Mouse (Mus musculus): Measurements from ENCODE around the gene Srp9. TPM values are rescaled to one million over a fixed set of nuclear protein-coding genes. Genes with fewer than 3 reads are reported as not detected.

Gene Srp9
- polyA plus RNA-seq (2016; fragmentation: Nextera tagmentation; extraction: Ambion mirVana) = 157 and 159 TPM in 2 replicates

DNA sequence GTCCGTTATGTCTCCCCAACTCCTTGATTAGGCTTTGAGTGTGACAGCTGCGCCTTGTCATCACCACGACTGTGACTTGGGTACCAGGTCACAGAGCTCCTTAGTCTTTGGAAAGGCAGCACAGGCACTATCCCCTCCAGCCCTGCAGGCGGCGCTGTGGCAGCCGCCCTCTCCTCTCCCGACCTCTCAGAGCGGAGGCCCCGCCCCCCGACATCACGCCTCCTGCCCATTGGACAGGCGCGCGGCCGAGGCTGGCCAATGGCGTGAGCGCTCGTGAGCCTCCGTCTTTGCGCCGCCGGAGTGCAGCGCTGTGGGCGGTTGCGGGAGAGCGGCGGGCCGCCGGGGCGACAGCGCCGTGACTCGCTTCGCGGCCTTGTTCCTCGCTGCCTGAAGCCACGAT lies at the start of gene Srp9:
Gene Srp9, plus strand, starts transcription at position 232 of the 400 bp plus-strand sequence.
- no peaks in the 10 kb centered on the region for H3K27me3 ChIP-seq (ENCODE audit: poor library complexity, severe bottlenecking)
- peak within 1 kb of the TSS; percentile 79 for H3K4me3 ChIP-seq
- WGBS = under 1% methylated on average over 37 of the region's 37 CpGs
- DNase-seq (ENCODE audit: extremely low spot score, low spot score) = peak; percentile 94
- H3K36me3 ChIP-seq (replicated peaks) = peaks cover 20% of the 10 kb centered on the region
- H3K4me1 ChIP-seq = peaks cover 17% of the 10 kb centered on the region
- no peaks in the 10 kb centered on the region for H3K9me3 ChIP-seq
- peak within 1 kb of the TSS; percentile 88 for H3K27ac ChIP-seq

DNA sequence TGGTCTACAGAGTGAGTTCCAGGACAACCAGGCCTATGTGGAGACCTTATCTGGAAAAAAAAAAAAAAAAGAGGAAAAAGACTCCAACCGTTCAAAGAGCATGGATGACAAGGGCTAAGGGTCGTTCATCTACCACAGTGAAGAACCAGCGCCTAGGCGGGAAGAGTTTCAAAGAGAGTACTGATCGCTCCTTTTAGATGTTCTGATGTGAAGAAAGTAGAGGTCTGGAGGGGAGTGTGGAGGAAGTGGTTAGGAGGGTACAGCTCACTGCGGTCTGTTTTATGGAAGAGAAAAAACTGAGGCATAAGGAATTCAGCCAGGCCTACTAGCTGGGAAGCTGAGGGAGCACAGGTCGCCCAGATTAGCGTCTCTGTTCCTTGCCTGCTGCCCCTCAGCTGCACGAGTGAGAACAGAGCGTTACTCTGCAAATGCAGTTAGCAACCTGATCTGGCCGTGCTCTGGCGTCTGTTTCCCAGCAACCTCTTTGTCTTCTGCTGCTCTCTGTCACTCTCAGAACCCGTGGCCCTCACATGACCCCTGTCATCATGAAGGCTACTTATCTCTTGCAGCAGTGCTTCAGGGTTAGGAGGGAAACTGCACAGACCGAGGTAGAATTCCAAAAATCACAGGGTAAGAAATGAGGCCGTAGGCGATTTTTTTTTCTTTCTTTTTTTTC lies 42.7 kb upstream of the Srp9 start:
- peak; percentile 60 for DNase-seq (ENCODE audit: extremely low spot score, low spot score)
- peaks cover 9% of the 10 kb centered on the region; the same call in 1 of the 2 replicates for H3K9me3 ChIP-seq
- H3K36me3 ChIP-seq (replicated peaks) = no peaks in the 10 kb centered on the region
- H3K4me3 ChIP-seq = no peak overlapping the region
- H3K4me1 ChIP-seq = peaks cover 20% of the 10 kb centered on the region
- H3K27ac ChIP-seq = peak overlapping the region; percentile 72
- WGBS = 32% methylated on average over 16 of the region's 16 CpGs
- no peaks in the 10 kb centered on the region for H3K27me3 ChIP-seq (ENCODE audit: poor library complexity, severe bottlenecking)

DNA sequence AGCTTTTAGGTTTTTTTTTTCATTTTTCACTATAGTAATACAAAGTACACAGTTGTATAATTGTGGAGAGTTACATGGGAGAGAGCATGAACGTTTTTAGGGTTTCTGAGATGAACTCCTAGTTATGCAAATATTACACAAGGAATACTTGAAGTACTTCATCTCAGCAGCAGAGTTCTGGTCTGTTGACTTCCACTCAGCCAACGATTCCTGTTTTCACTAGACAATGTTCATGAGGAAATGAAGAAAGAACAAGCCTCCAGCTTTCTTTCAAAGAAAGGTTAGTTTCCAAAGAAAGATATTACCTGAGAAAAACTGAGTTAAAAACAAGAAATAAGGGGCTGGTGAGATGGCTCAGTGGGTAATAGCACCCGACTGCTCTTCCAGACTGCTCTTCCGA lies 41.1 kb upstream of the Srp9 start:
- Histone ChIP-seq H3K27ac (no peak overlapping the region), H3K4me3 (no peak overlapping the region), H3K4me1 (peaks cover 28% of the 10 kb centered on the region), H3K36me3 (replicated peaks) (no peaks in the 10 kb centered on the region), H3K9me3 (peaks cover 4% of the 10 kb centered on the region; the same call in 1 of the 2 replicates), H3K27me3 (ENCODE audit: poor library complexity, severe bottlenecking) (no peaks in the 10 kb centered on the region)
- WGBS = 93% methylated on average over 4 of the region's 4 CpGs
- DNase-seq (ENCODE audit: extremely low spot score, low spot score) = no peak

DNA sequence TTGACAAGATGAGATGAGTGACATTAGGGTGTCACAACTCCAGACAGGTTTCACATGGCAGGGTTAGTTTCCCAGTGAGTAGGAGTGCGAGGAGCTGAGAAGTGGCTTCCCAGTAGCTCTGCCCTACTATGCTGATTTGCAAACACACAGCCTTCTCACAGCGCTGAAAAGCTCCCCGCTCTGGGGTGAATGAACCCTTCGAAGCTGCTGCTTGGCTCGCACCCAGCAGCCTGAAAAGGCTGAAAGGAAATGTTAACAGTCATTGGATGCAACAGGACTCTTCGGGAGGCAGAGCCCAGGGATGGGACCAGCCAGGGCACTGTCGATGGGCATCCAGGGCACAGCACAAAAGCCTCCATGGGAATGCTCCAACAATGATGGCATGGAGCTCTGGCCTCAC lies 37.8 kb upstream of the Srp9 start:
- no peaks in the 10 kb centered on the region for H3K36me3 ChIP-seq (replicated peaks)
- 55% methylated on average over 7 of the region's 7 CpGs for WGBS
- H3K4me3 ChIP-seq = no peak overlapping the region
- no peaks in the 10 kb centered on the region for H3K9me3 ChIP-seq
- H3K27me3 ChIP-seq (ENCODE audit: poor library complexity, severe bottlenecking) = no peaks in the 10 kb centered on the region
- H3K27ac ChIP-seq = no peak overlapping the region
- DNase-seq (ENCODE audit: extremely low spot score, low spot score) = no peak
- peaks cover 56% of the 10 kb centered on the region for H3K4me1 ChIP-seq

DNA sequence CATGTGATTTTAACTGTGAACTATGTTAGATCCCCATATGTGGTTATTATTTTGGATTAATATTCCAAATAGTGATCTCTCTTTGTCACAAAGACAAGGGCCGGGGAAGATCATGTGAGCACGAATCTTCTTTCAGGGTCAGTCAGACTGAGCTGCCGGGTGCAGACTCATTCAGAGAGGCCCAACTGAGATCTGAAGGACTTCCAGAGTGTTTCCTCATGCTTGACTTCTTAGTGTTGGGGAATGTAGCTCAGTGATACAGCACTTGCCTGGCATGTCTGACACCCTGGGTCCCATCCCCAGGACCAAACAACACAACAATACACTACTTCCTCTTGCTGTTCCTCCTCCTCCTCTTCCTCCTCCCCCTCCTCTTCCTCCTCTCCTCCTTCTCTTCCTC lies 37.2 kb upstream of the Srp9 start:
- no peaks in the 10 kb centered on the region for H3K36me3 ChIP-seq (replicated peaks)
- H3K27ac ChIP-seq = no peak overlapping the region
- DNase-seq (ENCODE audit: extremely low spot score, low spot score) = no peak
- WGBS = 89% methylated on average over 3 of the region's 3 CpGs
- no peaks in the 10 kb centered on the region for H3K9me3 ChIP-seq
- no peak overlapping the region for H3K4me3 ChIP-seq
- H3K27me3 ChIP-seq (ENCODE audit: poor library complexity, severe bottlenecking) = no peaks in the 10 kb centered on the region
- H3K4me1 ChIP-seq = peaks cover 56% of the 10 kb centered on the region

DNA sequence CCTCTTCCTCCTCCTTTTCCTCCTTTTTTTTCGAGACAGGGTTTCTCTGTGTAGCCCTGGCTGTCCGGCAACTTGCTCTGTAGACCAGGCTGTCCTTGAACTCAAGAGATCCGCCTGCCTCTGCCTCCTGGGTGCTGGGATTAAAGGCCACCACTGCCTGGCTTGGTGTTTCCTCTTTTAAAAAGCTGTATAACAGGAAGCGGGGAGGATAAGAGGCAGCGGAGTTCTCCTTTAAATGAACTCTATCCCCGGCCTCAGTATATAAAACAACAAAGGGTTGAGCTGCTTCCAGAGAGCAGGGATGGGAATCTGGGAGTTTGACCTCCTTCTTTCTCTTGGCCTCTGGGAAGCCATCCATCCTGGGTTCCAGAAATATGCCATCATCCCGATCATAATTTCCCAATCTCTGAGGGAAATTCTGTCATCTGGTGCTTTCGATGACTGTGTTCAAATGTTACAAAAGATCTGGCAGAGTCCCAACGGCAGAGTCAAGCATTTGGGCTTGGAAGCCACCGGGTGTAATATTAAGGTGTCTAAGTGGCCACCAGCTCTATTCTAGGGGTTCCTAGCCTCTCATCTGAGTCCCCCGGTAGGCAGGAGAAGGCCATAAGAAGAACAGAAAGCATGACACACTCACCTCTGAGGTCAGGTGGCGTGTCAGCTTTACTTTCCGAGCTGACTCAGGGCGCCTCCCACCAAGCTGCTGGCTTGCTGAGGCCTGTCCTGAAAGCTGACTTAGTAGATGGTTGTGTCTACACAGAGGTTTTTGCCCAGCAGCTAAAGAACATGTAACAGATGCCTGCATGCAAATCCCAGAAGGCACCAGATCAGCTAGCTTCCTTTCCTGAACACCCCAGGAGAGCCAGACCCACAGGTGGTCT lies 36.5 kb upstream of the Srp9 start:
- 90% methylated on average over 14 of the region's 14 CpGs for WGBS
- H3K4me1 ChIP-seq = peaks cover 57% of the 10 kb centered on the region
- H3K27me3 ChIP-seq (ENCODE audit: poor library complexity, severe bottlenecking) = no peaks in the 10 kb centered on the region
- DNase-seq (ENCODE audit: extremely low spot score, low spot score) = no peak
- H3K36me3 ChIP-seq (replicated peaks) = no peaks in the 10 kb centered on the region
- H3K9me3 ChIP-seq = no peaks in the 10 kb centered on the region
- H3K4me3 ChIP-seq = no peak overlapping the region
- peak overlapping the region; percentile 67; the same call in 1 of the 2 replicates for H3K27ac ChIP-seq

DNA sequence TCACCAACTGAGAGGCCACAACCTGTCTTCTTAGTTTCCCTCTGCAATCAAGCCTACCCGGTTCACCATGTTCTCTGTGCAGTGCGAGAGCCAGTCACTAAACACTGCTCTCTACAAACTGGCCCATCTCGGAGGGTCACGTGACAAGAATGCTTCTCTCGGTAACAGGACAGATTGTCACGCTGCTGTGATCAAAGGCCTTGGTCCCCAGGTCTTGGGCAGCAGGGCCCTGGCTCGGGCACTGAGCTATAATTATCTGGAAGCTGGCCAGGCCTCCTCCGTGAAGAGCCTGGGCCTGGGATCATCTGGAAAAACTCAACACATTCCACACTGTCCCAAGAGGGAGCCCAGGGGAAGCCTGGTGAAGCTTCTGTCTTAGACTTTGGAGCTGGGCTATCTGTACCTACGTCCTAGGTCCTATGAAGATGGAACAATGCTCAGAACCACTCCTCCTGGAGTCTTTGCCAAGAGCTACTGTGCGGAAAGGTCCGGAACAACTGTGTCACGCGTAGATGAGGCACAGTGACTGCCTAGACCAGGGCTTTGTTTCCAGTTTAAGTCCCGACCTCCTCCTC lies 35.6 kb upstream of the Srp9 start:
- peak overlapping the region; percentile 67 for H3K27ac ChIP-seq
- peaks cover 56% of the 10 kb centered on the region for H3K4me1 ChIP-seq

DNA sequence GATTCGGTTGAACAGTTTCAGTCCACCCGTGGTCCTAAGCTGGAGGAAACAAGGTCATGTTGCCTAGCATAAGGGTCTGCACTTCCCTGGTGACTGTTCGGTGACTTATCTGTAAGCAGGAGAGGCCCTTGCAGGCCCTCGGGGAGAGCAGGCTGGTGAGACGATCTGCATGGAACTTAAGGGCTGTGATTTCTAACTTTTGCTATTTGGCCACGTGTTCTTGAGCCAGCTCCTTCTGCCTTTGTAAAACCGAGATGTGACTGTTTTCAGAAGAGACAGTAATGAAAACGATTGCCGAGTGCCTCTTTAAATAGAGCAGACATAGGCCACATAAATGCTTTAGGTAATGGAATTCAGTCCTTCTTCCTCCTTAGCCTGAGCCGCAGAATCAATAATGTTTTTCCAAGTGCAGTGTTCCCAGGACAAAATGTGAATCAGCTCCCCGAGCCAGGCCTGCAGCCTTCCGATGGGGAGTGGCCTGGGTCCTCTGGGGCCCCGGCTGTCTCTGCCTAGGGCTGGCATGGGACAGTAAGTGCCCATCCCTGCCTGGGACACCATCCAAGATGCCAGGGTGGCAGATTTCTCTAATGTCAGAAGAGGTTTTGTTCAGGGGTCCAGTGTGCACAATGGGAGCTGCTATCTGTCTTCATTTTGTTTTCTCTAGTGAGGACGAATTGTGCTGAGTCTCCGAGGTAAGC lies 34.8 kb upstream of the Srp9 start:
- Histone ChIP-seq H3K4me1 (peaks cover 55% of the 10 kb centered on the region), H3K4me3 (no peak overlapping the region), H3K9me3 (no peaks in the 10 kb centered on the region), H3K27me3 (ENCODE audit: poor library complexity, severe bottlenecking) (no peaks in the 10 kb centered on the region), H3K27ac (peak overlapping the region; percentile 67), H3K36me3 (replicated peaks) (no peaks in the 10 kb centered on the region)
- no peak for DNase-seq (ENCODE audit: extremely low spot score, low spot score)
- 55% methylated on average over 15 of the region's 15 CpGs for WGBS

More for the DNA sequence above, 35.6 kb upstream of the Srp9 start:
- DNase-seq (ENCODE audit: extremely low spot score, low spot score) = no peak
- H3K36me3 ChIP-seq (replicated peaks) = no peaks in the 10 kb centered on the region
- no peak overlapping the region for H3K4me3 ChIP-seq
- 60% methylated on average over 14 of the region's 14 CpGs for WGBS
- H3K9me3 ChIP-seq = no peaks in the 10 kb centered on the region
- H3K27me3 ChIP-seq (ENCODE audit: poor library complexity, severe bottlenecking) = no peaks in the 10 kb centered on the region

DNA sequence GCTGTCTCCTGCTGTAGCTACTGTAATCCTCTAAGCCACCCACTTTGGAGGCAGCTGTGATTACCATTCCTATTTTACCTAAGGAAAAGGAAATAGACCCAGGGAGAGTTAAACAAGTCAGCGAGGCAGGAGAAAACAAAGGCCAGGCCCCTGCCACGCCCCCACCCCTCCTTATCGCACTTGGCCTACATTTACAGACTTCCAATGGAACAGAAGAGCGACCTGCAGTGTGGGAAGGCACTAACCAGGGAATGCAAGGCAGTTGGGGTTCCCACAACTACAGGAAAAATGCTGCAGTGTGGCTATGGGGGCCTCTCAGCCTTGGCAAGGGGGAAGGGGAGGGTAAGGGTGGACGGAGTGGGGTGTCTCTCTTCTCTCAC lies 34.2 kb upstream of the Srp9 start:
- WGBS = 16% methylated on average over 5 of the region's 5 CpGs
- no peak overlapping the region for H3K4me3 ChIP-seq
- peak overlapping the region; percentile 40; the same call in 1 of the 2 replicates for H3K27ac ChIP-seq
- H3K4me1 ChIP-seq = peaks cover 60% of the 10 kb centered on the region
- DNase-seq (ENCODE audit: extremely low spot score, low spot score) = no peak
- H3K36me3 ChIP-seq (replicated peaks) = no peaks in the 10 kb centered on the region
- no peaks in the 10 kb centered on the region for H3K9me3 ChIP-seq
- no peaks in the 10 kb centered on the region for H3K27me3 ChIP-seq (ENCODE audit: poor library complexity, severe bottlenecking)

DNA sequence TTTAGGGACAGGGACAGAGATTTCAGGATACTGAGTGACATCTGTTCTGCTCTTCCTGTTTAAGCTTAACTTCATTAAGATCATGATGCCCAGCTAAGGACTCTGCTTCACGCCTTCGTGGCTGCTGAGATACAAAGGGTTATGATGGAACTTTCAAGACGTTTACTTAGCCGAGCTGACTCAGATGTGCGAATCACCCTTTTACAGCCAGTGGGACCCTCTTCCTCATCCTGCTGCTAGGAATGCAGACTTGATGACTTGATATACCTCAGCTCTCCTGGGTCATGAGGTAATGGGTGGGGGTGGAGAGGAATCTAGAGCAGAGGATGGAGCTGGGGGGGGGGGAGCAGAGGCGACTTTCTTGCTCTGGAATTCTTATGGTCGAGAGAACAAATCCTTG lies 33.3 kb upstream of the Srp9 start:
- DNase-seq (ENCODE audit: extremely low spot score, low spot score) = no peak
- no peaks in the 10 kb centered on the region for H3K36me3 ChIP-seq (replicated peaks)
- H3K4me1 ChIP-seq = peaks cover 64% of the 10 kb centered on the region
- WGBS = 71% methylated on average over 7 of the region's 7 CpGs
- no peaks in the 10 kb centered on the region for H3K9me3 ChIP-seq
- no peak overlapping the region for H3K4me3 ChIP-seq
- no peaks in the 10 kb centered on the region for H3K27me3 ChIP-seq (ENCODE audit: poor library complexity, severe bottlenecking)
- H3K27ac ChIP-seq = no peak overlapping the region

DNA sequence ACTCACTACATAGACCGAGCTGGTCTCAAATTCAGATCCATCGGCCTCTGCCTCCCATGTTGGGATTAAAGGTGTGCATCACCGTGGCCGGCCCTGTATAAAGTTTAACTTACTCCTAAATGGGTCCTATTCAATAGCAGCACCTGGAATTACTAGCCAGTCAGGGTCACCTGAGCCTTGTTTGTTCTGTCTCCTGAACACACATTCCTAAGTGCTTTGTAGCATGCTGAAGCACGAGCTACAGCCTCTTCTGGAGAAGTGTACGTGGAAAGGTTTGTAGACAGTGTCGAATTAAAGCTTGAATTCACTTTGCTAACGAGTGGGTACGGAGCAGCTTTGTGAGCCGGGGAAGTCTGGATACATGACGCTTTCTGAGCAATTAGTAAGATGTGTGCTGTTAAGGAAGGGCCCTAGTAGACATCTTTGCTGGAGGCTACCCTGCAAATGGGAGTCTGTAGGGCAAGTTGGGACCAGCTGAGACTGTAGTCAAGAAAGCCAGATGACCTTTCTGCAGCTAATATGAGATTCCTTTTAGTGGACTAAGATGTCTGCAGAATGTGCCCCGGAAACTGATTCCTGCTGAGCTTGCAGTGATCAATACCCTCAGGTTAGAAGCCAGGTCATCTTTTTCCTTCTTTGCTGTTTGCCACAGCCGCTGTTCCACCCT lies 32.7 kb upstream of the Srp9 start:
- no peaks in the 10 kb centered on the region for H3K36me3 ChIP-seq (replicated peaks)
- H3K4me3 ChIP-seq = no peak overlapping the region
- peak overlapping the region; percentile 21; the same call in 1 of the 2 replicates for H3K27ac ChIP-seq
- peaks cover 62% of the 10 kb centered on the region for H3K4me1 ChIP-seq
- H3K27me3 ChIP-seq (ENCODE audit: poor library complexity, severe bottlenecking) = no peaks in the 10 kb centered on the region
- DNase-seq (ENCODE audit: extremely low spot score, low spot score) = no peak
- 75% methylated on average over 13 of the region's 13 CpGs for WGBS
- H3K9me3 ChIP-seq = no peaks in the 10 kb centered on the region

DNA sequence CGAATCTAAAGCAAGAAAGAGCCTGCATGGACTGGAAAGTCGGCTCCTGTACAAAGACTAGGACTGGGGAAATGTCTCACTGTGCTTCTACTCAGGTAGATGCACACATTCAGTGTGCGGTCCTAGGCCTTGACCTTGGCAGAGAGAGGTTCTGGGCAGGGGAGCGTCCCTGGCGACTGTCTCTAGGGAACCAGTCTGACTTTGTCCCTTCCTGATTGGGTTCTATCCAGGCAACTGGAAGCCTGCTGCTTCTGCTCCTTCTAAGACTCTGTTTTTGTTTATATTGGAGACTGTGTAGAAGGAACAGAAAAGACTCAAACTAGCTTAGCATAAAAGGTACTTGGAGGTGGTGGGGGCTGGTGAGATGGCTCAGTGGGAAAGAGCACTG lies 32.1 kb upstream of the Srp9 start:
- Histone ChIP-seq H3K36me3 (replicated peaks) (no peaks in the 10 kb centered on the region), H3K27ac (peak overlapping the region; percentile 21; the same call in 1 of the 2 replicates), H3K9me3 (no peaks in the 10 kb centered on the region), H3K27me3 (ENCODE audit: poor library complexity, severe bottlenecking) (no peaks in the 10 kb centered on the region), H3K4me1 (peaks cover 59% of the 10 kb centered on the region), H3K4me3 (no peak overlapping the region)
- WGBS = 75% methylated on average over 5 of the region's 5 CpGs
- no peak for DNase-seq (ENCODE audit: extremely low spot score, low spot score)
